Mouse (Mus musculus) B cell, adult 62 days (primary cell): ENCODE data around the gene Serpina3g. TPM values are rescaled to one million over a fixed set of nuclear protein-coding genes. Genes with fewer than 3 reads are reported as not detected.

Source experiments
- total RNA-seq: library from RNA; stranded (reverse); gene quantifications from 4 replicates; pipeline ENCODE4 v1.2.4, GENCODE M21; 2023

Gene Serpina3g
- 79.5 to 99.4 TPM (median 96.8 TPM) in 4 replicates for total RNA-seq

GRCm38 (mm10) chr12:104235915-104236314, at the start of gene Serpina3g:
TSS of gene Serpina3g (plus strand) at chr12:104236245.

DNA sequence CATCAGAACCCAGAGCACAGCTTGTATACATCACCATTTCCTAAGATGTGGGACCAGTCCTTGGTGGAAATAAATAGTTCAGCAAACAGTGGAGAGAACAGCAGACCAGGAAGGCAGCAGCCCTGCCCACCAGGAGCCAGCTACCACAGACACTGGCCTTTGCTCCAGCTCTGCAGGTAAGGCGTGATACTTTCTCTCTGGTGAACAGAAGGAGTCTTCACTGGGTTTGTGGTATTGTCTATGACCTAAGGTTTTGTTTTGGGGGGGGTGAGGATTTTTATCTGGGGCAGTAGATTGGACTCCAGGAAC, 21.6 kb upstream of the Serpina3g start, which contains the start of gene Serpina3f:
TSS of gene Serpina3f (plus strand) at position 100 of the 309 bp plus-strand sequence.

GRCm38 (mm10) chr12:104262863-104263262, 26.8 kb downstream of the Serpina3g start, which contains the start of gene Serpina3i:
TSS of gene Serpina3i (plus strand) at chr12:104263122.

Other genes starting within 250 kb of the Serpina3g start
- not detected in 4 replicates for gene Serpina11, start 246.3 kb upstream of the Serpina3g start, total RNA-seq
- not detected in 4 replicates for gene Serpina9, start 222.5 kb upstream of the Serpina3g start, total RNA-seq
- not detected in 4 replicates for gene Serpina12, start 191.8 kb upstream of the Serpina3g start, total RNA-seq
- not detected in 4 replicates for gene Serpina5, start 135.1 kb upstream of the Serpina3g start, total RNA-seq
- not detected in 4 replicates for gene Serpina3a, start 123.5 kb upstream of the Serpina3g start, total RNA-seq
- not detected in 4 replicates for gene Serpina3b, start 108.2 kb upstream of the Serpina3g start, total RNA-seq
- gene Serpina3c, start 82.4 kb upstream of the Serpina3g start, total RNA-seq, result not detected in 4 replicates
- 5.2 to 6.2 TPM (median 5.4 TPM) in 4 replicates for gene Serpina3f, start 21.7 kb upstream of the Serpina3g start, total RNA-seq
- 1.6 to 1.8 TPM in 2 of 4 replicates, not detected in the others for gene Serpina3i, start 26.9 kb downstream of the Serpina3g start, total RNA-seq
- gene Serpina3j, start 78.3 kb downstream of the Serpina3g start, total RNA-seq, result not detected in 4 replicates
- not detected in 4 replicates for gene Serpina3k, start 102.2 kb downstream of the Serpina3g start, total RNA-seq
- gene Serpina3m, start 102.2 kb downstream of the Serpina3g start, total RNA-seq, result not detected in 4 replicates
- gene Serpina3n, start 170.5 kb downstream of the Serpina3g start, total RNA-seq, result 0.37 TPM in 1 of 4 replicates, not detected in the others
- not detected in 4 replicates for gene Gsc, start 237.1 kb downstream of the Serpina3g start, total RNA-seq